Mouse (Mus musculus): ENCODE data around the gene Pnpla7. TPM values are rescaled to one million over a fixed set of nuclear protein-coding genes. Genes with fewer than 3 reads are reported as not detected.
A peak's percentile ranks its signal among the peaks of the same experiment; 100 is the strongest.

The Pnpla7 gene
- total and polyA plus RNA-seq, 3 experiments: 8.8 to 11.3 TPM; not detected in 1

GRCm38 (mm10) chr2:25008250-25008649 is 32.4 kb downstream of the Pnpla7 start:
- peak; percentile 57 for DNase-seq (ENCODE audit: low read depth, low spot score)
- no peak overlapping the region for H3K27ac ChIP-seq (ENCODE audit: control insufficient read depth, low read depth, low read length)
- H3K4me3 ChIP-seq (ENCODE audit: control insufficient read depth in 1 of 2, insufficient read depth in 1 of 2, low read depth in 2 of 2, low read length in 2 of 2): no peak overlapping the region
- H3K9me3 ChIP-seq (replicated peaks; ENCODE audit: insufficient read depth, low read length): no peaks in the 10 kb centered on the region
- H3K9ac ChIP-seq (ENCODE audit: control insufficient read depth, low read depth, low read length, poor library complexity, severe bottlenecking): no peak overlapping the region
- H3K79me2 ChIP-seq (ENCODE audit: control insufficient read depth, insufficient read depth, low read length, poor library complexity): no peaks in the 10 kb centered on the region
- no peaks in the 10 kb centered on the region for H3K27me3 ChIP-seq (ENCODE audit: control insufficient read depth in 1 of 2, insufficient read depth in 2 of 2, low read length in 2 of 2)
- H3K4me1 ChIP-seq (ENCODE audit: control insufficient read depth in 1 of 2, insufficient read depth in 2 of 2, low read length in 2 of 2): no peaks in the 10 kb centered on the region
- TF ChIP-seq MEF2A (IDR thresholded peaks at IDR 0.05; ENCODE audit: extremely low read depth, insufficient replicate concordance, low read depth, low read length, poor library complexity, severe bottlenecking) (no peak), ETS1 (IDR thresholded peaks at IDR 0.05; ENCODE audit: low read depth, low read length) (no peak), JUND (IDR thresholded peaks at IDR 0.05; ENCODE audit: low read depth, low read length) (no peak), RCOR1 (IDR thresholded peaks at IDR 0.05; ENCODE audit: low read depth, low read length) (no peak), GABPA (IDR thresholded peaks at IDR 0.05; ENCODE audit: low read depth, low read length) (no peak), MAZ (IDR thresholded peaks at IDR 0.05; ENCODE audit: low read depth, low read length) (no peak), BHLHE40 (IDR thresholded peaks at IDR 0.05; ENCODE audit: borderline replicate concordance, low read depth, low read length) (no peak), RAD21 (IDR thresholded peaks at IDR 0.05; ENCODE audit: low read depth, low read length) (peak; percentile 74), GATA1 (IDR thresholded peaks at IDR 0.05; ENCODE audit: low read depth, low read length) (no peak), E2F4 (IDR thresholded peaks at IDR 0.05; ENCODE audit: borderline replicate concordance, low read depth, low read length) (no peak), EP300 (IDR thresholded peaks at IDR 0.05; ENCODE audit: low read depth in 1 of 2, low read length in 2 of 2) (no peak), ZKSCAN1 (IDR thresholded peaks at IDR 0.05; ENCODE audit: low read depth, low read length) (no peak), NELFE (IDR thresholded peaks at IDR 0.05; ENCODE audit: low read depth, low read length) (no peak), POLR2AphosphoS2 (IDR thresholded peaks at IDR 0.05; ENCODE audit: low read length) (no peak), ZC3H11A (IDR thresholded peaks at IDR 0.05; ENCODE audit: low read depth, low read length) (peak; percentile 33), CHD2 (IDR thresholded peaks at IDR 0.05; ENCODE audit: low read length) (no peak), TBP (IDR thresholded peaks at IDR 0.05; ENCODE audit: low read depth, low read length) (no peak), UBTF (IDR thresholded peaks at IDR 0.05; ENCODE audit: borderline replicate concordance, insufficient read depth, low read depth, low read length) (no peak), TCF12 (IDR thresholded peaks at IDR 0.05; ENCODE audit: low read depth, low read length) (no peak), CTCF (IDR thresholded peaks at IDR 0.05 in 2 of 3, conservative IDR thresholded peaks at IDR 0.05 in 1 of 3; ENCODE audit: control insufficient read depth in 1 of 3, insufficient read depth in 1 of 3, low read depth in 2 of 3, low read length in 3 of 3, poor library complexity in 1 of 3, severe bottlenecking in 1 of 3) (peak; percentile 39 to 64 (median 41)), SIN3A (IDR thresholded peaks at IDR 0.05; ENCODE audit: low read length) (no peak), POLR2A (IDR thresholded peaks at IDR 0.05; ENCODE audit: control insufficient read depth in 1 of 2, insufficient read depth in 1 of 2, low read depth in 1 of 2, low read length in 2 of 2, poor library complexity in 1 of 2) (no peak), ZMIZ1 (IDR thresholded peaks at IDR 0.05; ENCODE audit: low read depth, low read length) (no peak), NRF1 (IDR thresholded peaks at IDR 0.05; ENCODE audit: insufficient read depth, low read depth, low read length, poor library complexity, severe bottlenecking) (no peak), ZNF384 (IDR thresholded peaks at IDR 0.05; ENCODE audit: low read depth, low read length) (no peak), KAT2A (conservative IDR thresholded peaks at IDR 0.05; ENCODE audit: low read depth, low read length) (no peak), SMC3 (IDR thresholded peaks at IDR 0.05; ENCODE audit: low read depth, low read length) (peak; percentile 53; the same call in 1 of the 2 replicates)
- no peaks in the 10 kb centered on the region for H3K36me3 ChIP-seq (ENCODE audit: control insufficient read depth in 1 of 2, insufficient read depth in 2 of 2, low read length in 2 of 2)

All from MEL (cell line).